In the genomic region with DNA sequence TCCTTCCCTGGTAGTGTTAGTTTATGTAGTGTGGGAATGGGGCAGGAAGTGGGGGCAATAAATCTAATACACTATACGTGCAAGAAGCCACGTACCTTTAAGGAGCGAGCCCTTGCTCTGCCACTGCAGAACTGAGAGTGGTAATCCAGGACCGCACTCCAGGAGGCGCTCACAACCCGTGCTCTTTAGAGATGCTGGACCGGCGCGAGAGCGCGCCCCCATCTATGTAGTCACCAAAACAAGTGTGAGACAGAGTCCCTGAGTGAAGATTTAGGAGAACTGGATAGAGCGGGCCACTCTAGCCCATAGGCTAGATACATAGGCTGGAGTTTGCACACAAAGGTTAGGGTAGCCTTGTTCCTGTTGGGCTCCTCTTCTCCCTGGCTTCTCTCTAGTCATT, we compare ENCODE assay signal across 8 mouse cellular contexts. TPM values are rescaled to one million over a fixed set of nuclear protein-coding genes. Genes with fewer than 3 reads are reported as not detected.
A peak's percentile ranks its signal among the peaks of the same experiment; 100 is the strongest.
DNase-seq lines count a peak whose midpoint lies in the region; ATAC-seq and TF ChIP-seq lines count a peak whose summit lies in the region.

No protein-coding gene starts in this region.

- 10% methylated on average over 12 of the region's 12 CpGs for WGBS in forebrain, embryonic 10.5 days
- 5% methylated on average over 12 of the region's 12 CpGs for WGBS in forebrain, embryonic 15.5 days
- 4% methylated on average over 12 of the region's 12 CpGs for WGBS in intestine, postnatal 0 days
- 5% methylated on average over 12 of the region's 12 CpGs for WGBS in midbrain, postnatal 0 days

- no peaks in the 10 kb centered on the region for H3K9me3 ChIP-seq in forebrain, embryonic 10.5 days
- H3K9me3 ChIP-seq in forebrain, embryonic 15.5 days: no peaks in the 10 kb centered on the region
- H3K9me3 ChIP-seq in intestine, postnatal 0 days (ENCODE audit: control insufficient read depth): no peaks in the 10 kb centered on the region
- no peaks in the 10 kb centered on the region for H3K9me3 ChIP-seq in midbrain, postnatal 0 days (ENCODE audit: low read length)

- no peak for ATAC-seq in forebrain, embryonic 15.5 days (replicated peaks)
- peak; percentile 40; the same call in 1 of the 2 replicates for ATAC-seq in intestine, postnatal 0 days
- ATAC-seq in midbrain, postnatal 0 days (ENCODE audit: low FRiP score): no peak

- peaks cover 27% of the 10 kb centered on the region for H3K4me1 ChIP-seq in forebrain, embryonic 10.5 days
- H3K4me1 ChIP-seq in forebrain, embryonic 15.5 days: peaks cover 21% of the 10 kb centered on the region
- H3K4me1 ChIP-seq in intestine, postnatal 0 days (replicated peaks; ENCODE audit: control insufficient read depth, insufficient read depth, low read length): no peaks in the 10 kb centered on the region
- peaks cover 5% of the 10 kb centered on the region for H3K4me1 ChIP-seq in midbrain, postnatal 0 days (ENCODE audit: insufficient read depth, low read length)

- peaks cover 10% of the 10 kb centered on the region for H3K36me3 ChIP-seq in forebrain, embryonic 10.5 days (replicated peaks)
- H3K36me3 ChIP-seq in forebrain, embryonic 15.5 days: no peaks in the 10 kb centered on the region
- no peaks in the 10 kb centered on the region for H3K36me3 ChIP-seq in intestine, postnatal 0 days (ENCODE audit: control insufficient read depth, insufficient read depth)
- no peaks in the 10 kb centered on the region for H3K36me3 ChIP-seq in midbrain, postnatal 0 days (ENCODE audit: insufficient read depth, low read length)

- H3K27me3 ChIP-seq in forebrain, embryonic 10.5 days (ENCODE audit: poor library complexity, severe bottlenecking): no peaks in the 10 kb centered on the region
- H3K27me3 ChIP-seq in forebrain, embryonic 15.5 days: no peaks in the 10 kb centered on the region
- no peaks in the 10 kb centered on the region for H3K27me3 ChIP-seq in intestine, postnatal 0 days (replicated peaks; ENCODE audit: control insufficient read depth, insufficient read depth, low read length)
- H3K27me3 ChIP-seq in midbrain, postnatal 0 days (ENCODE audit: insufficient read depth, low read length): no peaks in the 10 kb centered on the region

- intact Hi-C loops in gastrocnemius, adult 2 months (cut with DNase I): loop anchor here (2.0 to 5.0 kb wide), 2 partner anchors 71 to 188 kb away; a partner anchor contains a TSS
- intact Hi-C loops in left cerebral cortex, postnatal 25 days (cut with DNase I): loop anchor here (5.0 kb wide), 2 partner anchors 68 to 188 kb away; a partner anchor contains a TSS

- no peak overlapping the region for H3K4me2 ChIP-seq in forebrain, embryonic 15.5 days (replicated peaks)
- H3K4me2 ChIP-seq in intestine, postnatal 0 days (replicated peaks; ENCODE audit: low read depth): no peak overlapping the region; the same call in 1 of the 2 replicates
- H3K4me2 ChIP-seq in midbrain, postnatal 0 days (ENCODE audit: low read depth, low read length, poor library complexity, severe bottlenecking): no peak overlapping the region

- H3K27ac ChIP-seq in forebrain, embryonic 10.5 days: no peak overlapping the region
- H3K27ac ChIP-seq in forebrain, embryonic 15.5 days (replicated peaks): no peak overlapping the region
- H3K27ac ChIP-seq in gastrocnemius, adult 2 months: no peak overlapping the region
- no peak overlapping the region for H3K27ac ChIP-seq in intestine, postnatal 0 days (ENCODE audit: low read depth, low read length)
- H3K27ac ChIP-seq in midbrain, postnatal 0 days (ENCODE audit: low read depth, low read length): no peak overlapping the region

- TF ChIP-seq CTCF in gastrocnemius, adult 2 months (IDR thresholded peaks at IDR 0.05): peak; percentile 93
- TF ChIP-seq CTCF in intestine, postnatal 0 days (IDR thresholded peaks at IDR 0.05; ENCODE audit: low read depth): peak; percentile 92
- peak; percentile 76 for TF ChIP-seq CTCF in midbrain, postnatal 0 days (IDR thresholded peaks at IDR 0.05)

- DNase-seq in forebrain, embryonic 10.5 days (ENCODE audit: extremely low spot score, low spot score): peak; percentile 82
- peak; percentile 79 for DNase-seq in cerebellum, adult 9-11 months
- peak; percentile 85 for DNase-seq in gastrocnemius, adult 2 months
- DNase-seq in left cerebral cortex, postnatal 25 days (ENCODE audit: low spot score in 2 of 2): peak; percentile 73 to 87
- DNase-seq in midbrain, postnatal 0 days (ENCODE audit: low spot score): peak; percentile 77
- DNase-seq in spleen, postnatal 14 days (ENCODE audit: low spot score in 2 of 2): peak; percentile 71 to 78

- no peak overlapping the region for H3K9ac ChIP-seq in forebrain, embryonic 15.5 days (replicated peaks)
- H3K9ac ChIP-seq in intestine, postnatal 0 days (ENCODE audit: low read depth, low read length): no peak overlapping the region
- no peak overlapping the region for H3K9ac ChIP-seq in midbrain, postnatal 0 days (replicated peaks; ENCODE audit: low read length, poor library complexity, severe bottlenecking)

- H3K4me3 ChIP-seq in forebrain, embryonic 10.5 days: 0 out of 2 replicates have a peak overlapping the region, but pooled peaks have one; percentile 1
- no peak overlapping the region for H3K4me3 ChIP-seq in forebrain, embryonic 15.5 days
- H3K4me3 ChIP-seq in gastrocnemius, adult 2 months: no peak overlapping the region
- H3K4me3 ChIP-seq in intestine, postnatal 0 days (ENCODE audit: low read depth, low read length): no peak overlapping the region
- H3K4me3 ChIP-seq in midbrain, postnatal 0 days (ENCODE audit: low read depth, low read length): no peak overlapping the region

RNA-seq across cellular contexts. Expression of a gene that starts 2.7 kb away (rescaled TPM):
- 190 and 197 TPM in 2 replicates for polyA plus RNA-seq in forebrain, embryonic 10.5 days (2016; fragmentation: Nextera tagmentation; extraction: Ambion mirVana)
- polyA plus RNA-seq in forebrain, embryonic 15.5 days (2015; fragmentation: Nextera tagmentation; extraction: Ambion mirVana): 162 and 164 TPM in 2 replicates
- 10 to 100 TPM; 43.3 to 50.4 TPM for total RNA-seq in gastrocnemius, adult 2 months (2021)
- 36.8 and 39.0 TPM in 2 replicates for polyA plus RNA-seq in intestine, postnatal 0 days (2015; fragmentation: Nextera tagmentation; extraction: Ambion mirVana)
- 100 to 1,000 TPM; 304 to 305 TPM for total RNA-seq in left cerebral cortex, postnatal 25 days (2021)
- 248 and 253 TPM in 2 replicates for total RNA-seq in midbrain, postnatal 0 days (2014; rRNA removed)
- 188 TPM in 2 replicates for polyA plus RNA-seq in midbrain, postnatal 0 days (2015; fragmentation: Nextera tagmentation; extraction: Ambion mirVana)

RNA-seq across cellular contexts. Expression of a gene that starts 11.8 kb away (rescaled TPM):
- 23.8 and 25.0 TPM in 2 replicates for polyA plus RNA-seq in forebrain, embryonic 10.5 days (2016; fragmentation: Nextera tagmentation; extraction: Ambion mirVana)
- polyA plus RNA-seq in forebrain, embryonic 15.5 days (2015; fragmentation: Nextera tagmentation; extraction: Ambion mirVana): 30.7 and 31.9 TPM in 2 replicates
- total RNA-seq in gastrocnemius, adult 2 months (2021): under 1 TPM; 0.47 to 0.51 TPM
- 17.6 and 19.1 TPM in 2 replicates for polyA plus RNA-seq in intestine, postnatal 0 days (2015; fragmentation: Nextera tagmentation; extraction: Ambion mirVana)
- total RNA-seq in left cerebral cortex, postnatal 25 days (2021): 10 to 100 TPM; 14.5 to 15.4 TPM
- total RNA-seq in midbrain, postnatal 0 days (2014; rRNA removed): 94.8 and 96.5 TPM in 2 replicates
- polyA plus RNA-seq in midbrain, postnatal 0 days (2015; fragmentation: Nextera tagmentation; extraction: Ambion mirVana): 128 and 133 TPM in 2 replicates

RNA-seq across cellular contexts. Expression of a gene that starts 16.2 kb away (rescaled TPM):
- 482 and 518 TPM in 2 replicates for polyA plus RNA-seq in forebrain, embryonic 10.5 days (2016; fragmentation: Nextera tagmentation; extraction: Ambion mirVana)
- polyA plus RNA-seq in forebrain, embryonic 15.5 days (2015; fragmentation: Nextera tagmentation; extraction: Ambion mirVana): 562 and 569 TPM in 2 replicates
- 100 to 1,000 TPM; 178 to 227 TPM for total RNA-seq in gastrocnemius, adult 2 months (2021)
- 185 and 230 TPM in 2 replicates for polyA plus RNA-seq in intestine, postnatal 0 days (2015; fragmentation: Nextera tagmentation; extraction: Ambion mirVana)
- total RNA-seq in left cerebral cortex, postnatal 25 days (2021): 100 to 1,000 TPM; 495 to 577 TPM
- 162 and 196 TPM in 2 replicates for total RNA-seq in midbrain, postnatal 0 days (2014; rRNA removed)
- polyA plus RNA-seq in midbrain, postnatal 0 days (2015; fragmentation: Nextera tagmentation; extraction: Ambion mirVana): 351 and 443 TPM in 2 replicates

RNA-seq across cellular contexts. Expression of a gene that starts 28.5 kb away (rescaled TPM):
- 1.5 and 2.9 TPM in 2 replicates for polyA plus RNA-seq in forebrain, embryonic 10.5 days (2016; fragmentation: Nextera tagmentation; extraction: Ambion mirVana)
- 0.48 and 0.50 TPM in 2 replicates for polyA plus RNA-seq in forebrain, embryonic 15.5 days (2015; fragmentation: Nextera tagmentation; extraction: Ambion mirVana)
- total RNA-seq in gastrocnemius, adult 2 months (2021): not detected
- 2.7 and 2.8 TPM in 2 replicates for polyA plus RNA-seq in intestine, postnatal 0 days (2015; fragmentation: Nextera tagmentation; extraction: Ambion mirVana)
- total RNA-seq in left cerebral cortex, postnatal 25 days (2021): under 1 TPM; 0.60 to 0.71 TPM
- 0.38 and 2.5 TPM in 2 replicates for total RNA-seq in midbrain, postnatal 0 days (2014; rRNA removed)
- polyA plus RNA-seq in midbrain, postnatal 0 days (2015; fragmentation: Nextera tagmentation; extraction: Ambion mirVana): 1.3 TPM in 2 replicates

RNA-seq across cellular contexts. Expression of a gene that starts 33.4 kb away (rescaled TPM):
- polyA plus RNA-seq in forebrain, embryonic 10.5 days (2016; fragmentation: Nextera tagmentation; extraction: Ambion mirVana): 21.5 and 23.9 TPM in 2 replicates
- polyA plus RNA-seq in forebrain, embryonic 15.5 days (2015; fragmentation: Nextera tagmentation; extraction: Ambion mirVana): 39.4 and 39.7 TPM in 2 replicates
- 1 to 10 TPM; 2.7 to 4.0 TPM for total RNA-seq in gastrocnemius, adult 2 months (2021)
- polyA plus RNA-seq in intestine, postnatal 0 days (2015; fragmentation: Nextera tagmentation; extraction: Ambion mirVana): 15.0 and 15.9 TPM in 2 replicates
- total RNA-seq in left cerebral cortex, postnatal 25 days (2021): 10 to 100 TPM; 52.8 to 58.2 TPM
- 83.6 and 103 TPM in 2 replicates for total RNA-seq in midbrain, postnatal 0 days (2014; rRNA removed)
- 66.0 and 73.8 TPM in 2 replicates for polyA plus RNA-seq in midbrain, postnatal 0 days (2015; fragmentation: Nextera tagmentation; extraction: Ambion mirVana)
